Mouse (Mus musculus) testis, adult 2 months (tissue): Measurements from ENCODE around the gene Tnks1bp1.

ENCODE experiments used
- CTCF ChIP-seq: fragments of 200-500 bp; IDR thresholded peaks from 2 replicates; pipeline ENCODE4 v1.5.1; 2012; ENCODE audit warnings: low read depth, mild to moderate bottlenecking, inconsistent platforms, low read length, moderate library complexity; ENCODE audit not compliant: control insufficient read depth, insufficient read depth, insufficient replicate concordance
- POLR2A ChIP-seq: fragments of 200-500 bp; IDR thresholded peaks from 2 replicates; pipeline ENCODE4 v1.6.1; 2012; ENCODE audit warnings: low read depth, mild to moderate bottlenecking, inconsistent platforms, low read length, moderate library complexity; ENCODE audit not compliant: control insufficient read depth

DNA sequence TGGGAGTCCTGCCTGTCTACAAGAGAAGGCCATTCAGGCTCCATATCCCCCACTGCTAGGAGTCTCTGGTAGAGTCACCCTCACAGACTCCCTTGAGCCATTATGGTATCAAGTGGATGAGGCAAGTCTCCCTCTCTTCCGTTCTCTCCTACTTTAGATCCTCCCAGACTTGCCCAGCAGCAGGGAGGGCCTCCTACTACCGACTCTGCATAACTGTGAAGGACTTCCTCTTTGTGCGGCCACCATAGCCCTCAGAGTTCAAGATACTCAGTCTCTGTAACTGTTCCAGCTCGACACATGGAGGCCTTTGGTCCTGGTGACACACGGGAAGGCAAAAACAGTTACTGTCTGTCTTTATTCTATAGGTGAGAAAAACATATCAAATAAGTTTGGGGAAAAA, 20.5 kb upstream of the Tnks1bp1 start:
- TF ChIP-seq CTCF: no peak
- TF ChIP-seq POLR2A: no peak
